8 mouse cellular contexts compared by ENCODE assay signal in genomic region chr13:77047179-77047931, GRCm38 (mm10).
A peak's percentile ranks its signal among the peaks of the same experiment; 100 is the strongest.
DNase-seq lines count a peak whose midpoint lies in the region; ATAC-seq lines count a peak whose summit lies in the region.

No protein-coding gene starts in this region.

- H3K9ac ChIP-seq in liver, embryonic 16.5 days (ENCODE audit: low read depth, low read length), result no peak overlapping the region
- no peak overlapping the region for H3K9ac ChIP-seq in liver, embryonic 11.5 days (ENCODE audit: low read depth, low read length)
- 0 out of 2 replicates have a peak overlapping the region, but pooled peaks have one; percentile 15 for H3K9ac ChIP-seq in forebrain, embryonic 16.5 days (replicated peaks; ENCODE audit: low read depth, low read length)
- H3K9ac ChIP-seq in midbrain, embryonic 16.5 days (ENCODE audit: low read depth, low read length), result no peak overlapping the region

- no peaks in the 10 kb centered on the region for H3K4me1 ChIP-seq in liver, embryonic 16.5 days (ENCODE audit: control insufficient read depth, low read depth, low read length)
- no peaks in the 10 kb centered on the region for H3K4me1 ChIP-seq in liver, embryonic 11.5 days (replicated peaks; ENCODE audit: control insufficient read depth, insufficient read depth, low read length)
- peaks cover 6% of the 10 kb centered on the region; the same call in 1 of the 2 replicates for H3K4me1 ChIP-seq in forebrain, embryonic 16.5 days (replicated peaks; ENCODE audit: control insufficient read depth, insufficient read depth, low read length)
- peaks cover 6% of the 10 kb centered on the region; the same call in 1 of the 2 replicates for H3K4me1 ChIP-seq in midbrain, embryonic 16.5 days (ENCODE audit: control insufficient read depth, insufficient read depth, low read length)

- peak; percentile 53; the same call in 1 of the 2 replicates for ATAC-seq in liver, embryonic 16.5 days (ENCODE audit: low read depth)
- no peak for ATAC-seq in liver, embryonic 11.5 days (replicated peaks; ENCODE audit: low FRiP score)
- peak; percentile 82 for ATAC-seq in forebrain, embryonic 16.5 days
- ATAC-seq in midbrain, embryonic 16.5 days, result peak; percentile 68; the same call in 1 of the 2 replicates

- peak; percentile 10 for DNase-seq in adrenal gland, postnatal 10 days
- DNase-seq in adrenal gland, adult 2 months, result no peak
- DNase-seq in liver, embryonic 11.5 days (ENCODE audit: low spot score), result no peak
- DNase-seq in ovary, postnatal 10 days (ENCODE audit: low spot score), result no peak
- DNase-seq in T-cell, adult 2 months (ENCODE audit: low spot score), result no peak

- no peak overlapping the region for H3K27ac ChIP-seq in liver, embryonic 16.5 days (ENCODE audit: low read length)
- H3K27ac ChIP-seq in liver, embryonic 11.5 days (ENCODE audit: low read depth, low read length), result no peak overlapping the region
- peak overlapping the region; percentile 92 for H3K27ac ChIP-seq in forebrain, embryonic 16.5 days (ENCODE audit: low read length)
- peak overlapping the region; percentile 26; the same call in 1 of the 2 replicates for H3K27ac ChIP-seq in midbrain, embryonic 16.5 days (ENCODE audit: low read length)

- WGBS in liver, embryonic 16.5 days (ENCODE audit: insufficient replicate concordance), result 77% methylated on average over 6 of the region's 6 CpGs
- 83% methylated on average over 6 of the region's 6 CpGs for WGBS in liver, embryonic 11.5 days
- 27% methylated on average over 6 of the region's 6 CpGs for WGBS in forebrain, embryonic 16.5 days
- 44% methylated on average over 6 of the region's 6 CpGs for WGBS in midbrain, embryonic 16.5 days

- H3K4me3 ChIP-seq in liver, embryonic 16.5 days (ENCODE audit: low read depth, low read length), result no peak overlapping the region
- no peak overlapping the region for H3K4me3 ChIP-seq in liver, embryonic 11.5 days (ENCODE audit: low read depth, low read length)
- peak overlapping the region; percentile 13 for H3K4me3 ChIP-seq in forebrain, embryonic 16.5 days (replicated peaks; ENCODE audit: low read length)
- H3K4me3 ChIP-seq in midbrain, embryonic 16.5 days (ENCODE audit: low read depth, low read length), result no peak overlapping the region

- no peak overlapping the region for H3K4me2 ChIP-seq in liver, embryonic 16.5 days (ENCODE audit: low read depth, low read length)
- no peak overlapping the region for H3K4me2 ChIP-seq in liver, embryonic 11.5 days
- H3K4me2 ChIP-seq in forebrain, embryonic 16.5 days (ENCODE audit: low read length), result peak overlapping the region; percentile 39
- no peak overlapping the region for H3K4me2 ChIP-seq in midbrain, embryonic 16.5 days (ENCODE audit: low read length)

- H3K36me3 ChIP-seq in liver, embryonic 16.5 days (ENCODE audit: control insufficient read depth, insufficient read depth), result no peaks in the 10 kb centered on the region
- H3K36me3 ChIP-seq in liver, embryonic 11.5 days (ENCODE audit: control insufficient read depth, insufficient read depth, low read length), result no peaks in the 10 kb centered on the region; the same call in 1 of the 2 replicates
- no peaks in the 10 kb centered on the region for H3K36me3 ChIP-seq in forebrain, embryonic 16.5 days (ENCODE audit: control insufficient read depth, insufficient read depth)
- no peaks in the 10 kb centered on the region for H3K36me3 ChIP-seq in midbrain, embryonic 16.5 days (ENCODE audit: control insufficient read depth, insufficient read depth, low read length)

- no peaks in the 10 kb centered on the region for H3K27me3 ChIP-seq in liver, embryonic 16.5 days (ENCODE audit: control insufficient read depth, insufficient read depth, low read depth, low read length)
- H3K27me3 ChIP-seq in liver, embryonic 11.5 days (replicated peaks; ENCODE audit: control insufficient read depth, insufficient read depth, low read length), result no peaks in the 10 kb centered on the region
- H3K27me3 ChIP-seq in forebrain, embryonic 16.5 days (replicated peaks; ENCODE audit: control insufficient read depth, insufficient read depth, low read length), result no peaks in the 10 kb centered on the region
- H3K27me3 ChIP-seq in midbrain, embryonic 16.5 days (ENCODE audit: control insufficient read depth, insufficient read depth, low read depth, low read length), result no peaks in the 10 kb centered on the region

- no peaks in the 10 kb centered on the region for H3K9me3 ChIP-seq in liver, embryonic 16.5 days (replicated peaks; ENCODE audit: control insufficient read depth, low read length)
- H3K9me3 ChIP-seq in liver, embryonic 11.5 days (ENCODE audit: control insufficient read depth, low read length), result no peaks in the 10 kb centered on the region
- no peaks in the 10 kb centered on the region for H3K9me3 ChIP-seq in forebrain, embryonic 16.5 days (ENCODE audit: control insufficient read depth, low read length)
- H3K9me3 ChIP-seq in midbrain, embryonic 16.5 days (replicated peaks; ENCODE audit: control insufficient read depth, low read length, poor library complexity, severe bottlenecking), result no peaks in the 10 kb centered on the region

Comparison
In these comparisons a context has a peak if more than half of its experiments do, and no peak if none do; other contexts are left out.
1. H3K27ac ChIP-seq: peak in forebrain, embryonic 16.5 days (single experiment) and midbrain, embryonic 16.5 days (single experiment); none in liver, embryonic 16.5 days (single experiment) and liver, embryonic 11.5 days (single experiment).